Mouse (Mus musculus) gastrocnemius, adult 2 months (tissue): ENCODE measurements at regions not wholly inside any gene's neighbourhood (a gene's known extent, or its start where the extent isn't known, plus 50 kb on each side); places are given as distances from the start of the nearest gene placed in this dataset.

ENCODE experiments used
- DNase-seq: peaks from one replicate; pipeline ENCODE4 v3.0.0; 2022
- H3K27ac ChIP-seq: fragments of 200-600 bp; 2 replicates; pipeline ENCODE4 v1.8.1; 2022; ENCODE audit warnings: mild to moderate bottlenecking
- H3K4me3 ChIP-seq: fragments of 200-600 bp; 2 replicates; pipeline ENCODE4 v1.8.1; 2022; ENCODE audit warnings: mild to moderate bottlenecking, moderate library complexity
- CTCF ChIP-seq: fragments of 200-600 bp; IDR thresholded peaks from 2 replicates; pipeline ENCODE4 v1.8.1; 2022; ENCODE audit warnings: antibody characterized with exemption, mild to moderate bottlenecking, moderate library complexity
- intact Hi-C: fragments of 180-260 bp; cut with DNase I; formaldehyde crosslinking; loops from one replicate; pipeline ENCODE4 v1.15.1; 2025

DNA sequence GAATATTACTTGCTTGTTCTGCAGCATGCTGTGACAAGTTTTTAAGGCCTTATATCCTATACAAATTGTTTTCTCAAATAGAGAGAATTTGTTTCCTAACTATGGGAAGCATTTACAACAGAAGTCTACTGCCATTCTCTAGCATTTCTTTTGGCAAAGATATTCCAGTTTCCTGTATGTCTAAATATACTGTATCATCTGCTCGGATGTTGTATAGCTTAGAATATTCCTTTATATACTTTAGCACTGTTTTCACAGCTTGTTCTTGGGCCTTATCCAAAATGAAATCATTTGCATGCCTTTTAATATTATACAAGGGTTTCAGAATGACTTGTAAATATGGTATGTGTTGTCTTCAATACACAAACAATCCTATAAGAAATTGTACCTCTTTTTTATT, 92.1 kb upstream of the Ins2 start:
- Histone ChIP-seq H3K4me3 (no peak overlapping the region), H3K27ac (no peak overlapping the region)
- TF ChIP-seq CTCF = no peak
- DNase-seq = no peak
- intact Hi-C loops = no loop called here

DNA sequence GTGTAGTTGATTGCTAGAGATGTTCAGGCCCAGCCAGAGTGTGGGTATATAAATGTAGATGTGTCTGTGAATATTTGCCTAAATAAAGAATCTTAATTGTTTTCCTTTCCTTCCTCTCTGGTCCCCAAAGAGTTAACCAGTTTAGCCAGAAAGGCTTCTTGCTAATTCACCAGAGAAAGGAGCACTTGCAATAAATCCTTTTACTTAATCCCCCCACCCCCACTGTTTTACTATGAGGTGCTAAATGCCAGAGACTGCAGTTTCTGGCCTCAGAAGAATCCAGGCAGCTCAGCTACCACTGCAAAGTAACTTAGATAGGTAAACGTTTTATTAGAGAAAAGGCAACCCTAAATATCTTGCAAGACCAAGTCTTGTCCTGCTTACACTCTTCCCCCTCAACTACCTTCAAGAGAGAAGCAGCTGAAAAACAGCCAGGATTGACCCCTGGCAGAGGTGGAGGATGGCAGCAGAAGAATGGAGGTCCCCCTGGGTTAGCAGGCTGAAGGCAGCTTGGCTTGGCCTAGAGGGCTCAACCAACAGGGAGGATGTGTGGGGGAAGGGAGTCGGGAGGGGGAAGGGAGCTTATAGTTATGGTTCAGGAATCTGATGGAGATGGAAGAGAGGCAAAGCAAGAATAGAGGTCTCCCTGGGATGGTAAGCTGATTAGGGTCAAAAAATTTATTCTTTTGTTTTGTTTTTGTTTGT, 87.9 kb upstream of the Ins2 start:
- H3K4me3 ChIP-seq = no peak overlapping the region
- no peak overlapping the region for H3K27ac ChIP-seq
- DNase-seq = no peak
- no peak for TF ChIP-seq CTCF
- intact Hi-C loops = no loop called here

DNA sequence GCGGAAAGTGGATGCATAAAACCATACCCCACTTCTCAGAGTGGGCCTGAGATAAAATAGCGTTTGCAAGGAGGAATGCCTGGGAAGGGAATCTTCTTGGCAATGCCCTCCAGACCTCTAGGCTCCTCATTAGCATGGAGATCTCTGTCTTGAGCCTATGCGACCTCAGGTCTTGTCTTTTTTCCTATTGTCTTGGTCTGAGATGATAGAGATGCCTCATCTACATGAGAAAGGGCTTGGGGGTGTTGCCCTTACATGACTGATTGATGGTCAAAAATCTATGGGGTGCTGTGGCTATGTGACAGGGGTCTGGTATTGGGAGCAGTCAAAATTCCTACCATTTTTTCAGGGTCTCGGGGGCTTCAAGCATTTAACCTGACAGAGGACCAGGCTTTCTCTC, 67.5 kb upstream of the Ins2 start:
- TF ChIP-seq CTCF = no peak
- Histone ChIP-seq H3K4me3 (no peak overlapping the region), H3K27ac (no peak overlapping the region)
- DNase-seq = no peak
- intact Hi-C loops = no loop called here

DNA sequence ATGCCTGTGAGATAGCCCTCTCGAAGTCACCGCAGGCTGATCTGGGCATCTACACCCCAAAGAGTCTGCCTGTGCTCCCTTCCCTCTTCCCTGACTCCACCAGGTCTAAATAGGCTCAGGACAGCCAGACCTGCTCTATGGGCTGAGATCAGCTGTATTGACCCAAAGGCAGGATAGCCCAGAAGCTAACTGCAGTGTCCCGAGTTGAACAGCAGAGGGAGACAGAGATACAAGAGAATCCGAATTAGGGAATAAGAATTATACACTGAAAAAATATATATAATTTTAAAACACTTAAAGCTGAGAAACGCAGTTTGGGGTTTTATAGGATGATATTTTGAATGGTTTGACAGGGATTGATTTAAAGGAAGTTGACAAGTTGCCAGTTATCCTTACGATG, 56.2 kb upstream of the Ins2 start:
- peak; percentile 83 for TF ChIP-seq CTCF
- intact Hi-C loops = no loop called here
- H3K27ac ChIP-seq = no peak overlapping the region
- peak; percentile 44 for DNase-seq
- no peak overlapping the region for H3K4me3 ChIP-seq

DNA sequence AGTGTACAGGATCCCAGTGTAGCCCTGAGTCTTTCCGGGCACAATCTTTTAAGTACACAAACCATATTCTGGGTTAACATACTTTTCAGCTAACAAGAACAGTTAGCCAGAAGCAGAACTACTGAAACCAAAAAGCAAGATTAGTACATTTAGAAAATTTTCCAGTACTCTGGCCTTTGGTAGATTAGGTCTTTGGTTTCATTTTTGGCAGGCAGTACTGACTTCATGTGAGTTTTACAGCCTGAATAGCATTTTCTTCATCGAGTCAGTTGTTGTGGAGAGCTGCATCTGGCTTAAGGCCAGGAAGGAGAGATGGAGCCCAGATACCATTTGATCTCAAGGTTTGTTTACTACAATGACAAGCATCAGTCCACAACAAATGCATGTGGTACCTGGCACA, 51.3 kb upstream of the Ins2 start:
- no peak for TF ChIP-seq CTCF
- Histone ChIP-seq H3K27ac (no peak overlapping the region), H3K4me3 (no peak overlapping the region)
- DNase-seq = no peak
- intact Hi-C loops = no loop called here
